Mouse (Mus musculus) megakaryocyte-erythroid progenitor cell, adult 5 weeks (primary cell): ENCODE measurements around the gene Aip. TPM values are rescaled to one million over a fixed set of nuclear protein-coding genes. Genes with fewer than 3 reads are reported as not detected.

Experiments used
- polyA plus RNA-seq: library from polyadenylated mRNA; stranded (reverse); fragments of >175 nt; gene quantifications from 2 replicates; pipeline ENCODE4 v1.2.3, GENCODE M21; 2012

The Aip gene
- 114 and 132 TPM in 2 replicates for polyA plus RNA-seq

GRCm38 (mm10) chr19:4125741-4126696 lies at the start of gene Aip:
TSS of gene Aip (minus strand) at chr19:4125858.

GRCm38 (mm10) chr19:4162646-4163542 lies 37.2 kb upstream of the Aip start, which contains the start of gene Rps6kb2:
TSS of gene Rps6kb2 (minus strand) at chr19:4163354.

GRCm38 (mm10) chr19:4153232-4153654 lies 27.6 kb upstream of the Aip start, which contains the start of gene Ptprcap:
TSS of gene Ptprcap (plus strand) at chr19:4153604.

DNA sequence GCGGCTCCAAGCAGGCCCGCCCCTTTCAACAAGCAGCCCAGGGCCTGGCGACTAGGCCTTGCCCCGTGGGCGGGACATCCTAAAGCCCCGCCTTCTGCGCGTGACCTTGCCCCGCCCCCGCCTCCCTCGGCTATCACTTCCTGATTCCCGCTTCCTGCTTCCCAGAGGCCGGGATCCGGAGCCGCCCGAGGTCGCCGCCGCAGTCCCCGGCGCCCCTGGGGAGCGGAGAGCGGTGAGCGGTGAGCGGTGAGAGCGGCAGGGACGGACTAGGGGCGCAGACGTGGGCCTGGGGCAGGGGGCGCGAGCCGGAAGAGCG lies 22.8 kb upstream of the Aip start, which contains the start of gene Coro1b:
Gene Coro1b, plus strand, starts transcription at position 129 of the 316 bp plus-strand sequence.

DNA sequence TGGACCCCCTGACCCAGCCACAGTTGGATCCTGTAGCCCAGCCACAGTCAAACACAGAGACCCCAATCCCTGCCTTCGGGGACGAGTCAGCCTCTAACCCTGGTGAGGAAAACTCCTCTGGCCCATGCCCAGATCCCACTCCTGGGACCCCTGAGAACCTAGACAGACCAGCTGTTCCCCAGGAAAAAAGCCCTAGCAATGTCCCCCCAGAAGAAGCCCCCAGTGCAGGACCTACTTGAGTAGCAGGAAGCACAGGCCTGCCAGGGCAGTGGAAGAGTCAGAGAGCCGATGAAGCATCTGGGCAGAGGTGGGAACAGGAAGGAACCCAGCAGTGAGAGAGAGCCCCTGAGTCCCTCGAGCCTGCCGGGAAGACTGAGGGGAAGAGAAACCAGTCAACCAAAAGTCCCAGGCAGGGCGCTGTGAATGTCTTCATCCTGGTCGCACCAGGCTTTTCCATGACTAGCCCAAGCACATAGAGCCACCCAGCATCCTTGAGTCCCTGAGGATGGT lies 18.2 kb upstream of the Aip start, which contains the start of gene Cabp4:
Gene Cabp4, minus strand, starts transcription at position 275 of the 510 bp plus-strand sequence.

GRCm38 (mm10) chr19:4139446-4139845 lies 13.8 kb upstream of the Aip start, which contains the start of gene Gpr152:
TSS of gene Gpr152 (plus strand) at chr19:4139787.

GRCm38 (mm10) chr19:4099837-4100717 lies 25.6 kb downstream of the Aip start, which contains the start of gene Pitpnm1:
TSS of gene Pitpnm1 (plus strand) at chr19:4099998.

DNA sequence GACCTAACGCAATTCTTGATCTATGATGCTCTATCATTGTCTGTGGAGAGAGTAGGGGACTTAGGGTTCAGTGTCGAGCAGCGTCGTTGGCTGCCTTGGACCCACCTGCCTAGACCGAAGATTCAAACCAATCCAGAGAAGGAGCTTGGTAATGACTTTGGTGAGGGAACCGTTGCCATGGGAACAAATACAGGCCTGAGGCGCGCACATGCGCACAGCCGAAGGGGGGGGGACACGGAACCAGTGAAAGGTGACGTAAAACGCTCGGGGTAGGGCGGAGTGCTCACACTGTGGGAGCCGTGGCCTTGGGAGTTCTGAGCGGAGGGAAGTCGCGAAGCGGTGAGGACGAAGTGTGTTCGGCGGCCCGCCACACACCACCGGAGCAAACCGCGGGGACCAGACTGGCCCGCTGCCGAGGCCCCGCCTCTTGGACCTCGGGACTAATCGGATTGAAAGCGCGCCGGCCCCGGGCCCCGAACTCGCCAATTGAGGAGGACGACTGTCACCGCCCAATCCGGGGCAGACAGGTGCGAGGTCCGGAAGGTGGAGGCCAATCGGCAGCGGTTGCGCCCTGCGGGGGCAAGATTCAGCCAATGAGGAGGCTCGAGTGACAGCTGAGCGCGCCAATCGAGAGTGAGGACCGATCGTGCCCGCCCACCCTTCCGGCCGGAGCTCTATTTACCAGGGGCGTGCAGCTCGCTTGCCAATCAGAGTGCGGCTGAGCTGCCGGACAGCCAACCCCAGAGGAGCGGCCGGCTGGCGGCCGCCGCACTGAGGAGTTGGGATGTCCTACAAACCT lies 28.8 kb downstream of the Aip start, which contains the start of gene Cdk2ap2:
Gene Cdk2ap2, plus strand, starts transcription at position 541 of the 799 bp plus-strand sequence.

GRCm38 (mm10) chr19:4081394-4081793 lies 44.3 kb downstream of the Aip start, which contains the start of gene Cabp2:
TSS of gene Cabp2 (plus strand) at chr19:4081578.

Other genes starting within 250 kb of the Aip start
- 247 and 284 TPM in 2 replicates for gene Tcirg1, start 218.7 kb downstream of the Aip start, polyA plus RNA-seq
- 133 and 144 TPM in 2 replicates for gene Ndufs8, start 213.1 kb downstream of the Aip start, polyA plus RNA-seq
- 5.0 and 8.2 TPM in 2 replicates for gene Aldh3b1, start 196.1 kb downstream of the Aip start, polyA plus RNA-seq
- 182 and 302 TPM in 2 replicates for gene Unc93b1, start 190.7 kb downstream of the Aip start, polyA plus RNA-seq
- 0.06 and 0.10 TPM in 2 replicates for gene Aldh3b3, start 167.2 kb downstream of the Aip start, polyA plus RNA-seq
- 0.24 TPM in 1 of 2 replicates, not detected in the other for gene Aldh3b2, start 153.5 kb downstream of the Aip start, polyA plus RNA-seq
- 7.7 and 8.3 TPM in 2 replicates for gene Acy3, start 139.3 kb downstream of the Aip start, polyA plus RNA-seq
- not detected in 2 replicates for gene Tbx10, start 133.1 kb downstream of the Aip start, polyA plus RNA-seq
- 14.7 and 18.3 TPM in 2 replicates for gene Nudt8, start 125.3 kb downstream of the Aip start, polyA plus RNA-seq
- gene Gm49405, start 125.2 kb downstream of the Aip start, polyA plus RNA-seq = 4.1 and 6.3 TPM in 2 replicates
- gene Doc2g, start 122.5 kb downstream of the Aip start, polyA plus RNA-seq = 10.4 and 16.4 TPM in 2 replicates
- gene Ndufv1, start 113.1 kb downstream of the Aip start, polyA plus RNA-seq = 247 and 250 TPM in 2 replicates
- 122 and 136 TPM in 2 replicates for gene Gstp1, start 87.9 kb downstream of the Aip start, polyA plus RNA-seq
- gene Gstp2, start 79.8 kb downstream of the Aip start, polyA plus RNA-seq = 1.7 TPM in 1 of 2 replicates, not detected in the other
- gene Gstp3, start 66.3 kb downstream of the Aip start, polyA plus RNA-seq = 0.79 and 1.2 TPM in 2 replicates
- gene Cabp2, start 44.3 kb downstream of the Aip start, polyA plus RNA-seq = not detected in 2 replicates
- gene Cdk2ap2, start 28.7 kb downstream of the Aip start, polyA plus RNA-seq = 126 and 175 TPM in 2 replicates
- gene Pitpnm1, start 25.9 kb downstream of the Aip start, polyA plus RNA-seq = 67.2 and 92.9 TPM in 2 replicates
- 0.03 TPM in 1 of 2 replicates, not detected in the other for gene Gpr152, start 13.9 kb upstream of the Aip start, polyA plus RNA-seq
- 0.14 and 0.15 TPM in 2 replicates for gene Cabp4, start 18.2 kb upstream of the Aip start, polyA plus RNA-seq
- gene Coro1b, start 22.8 kb upstream of the Aip start, polyA plus RNA-seq = 166 and 202 TPM in 2 replicates
- 508 and 717 TPM in 2 replicates for gene Ptprcap, start 27.7 kb upstream of the Aip start, polyA plus RNA-seq
- gene Rps6kb2, start 37.5 kb upstream of the Aip start, polyA plus RNA-seq = 88.1 and 93.8 TPM in 2 replicates
- 5.7 and 6.3 TPM in 2 replicates for gene Carns1, start 49.6 kb upstream of the Aip start, polyA plus RNA-seq
- gene Tbc1d10c, start 65.4 kb upstream of the Aip start, polyA plus RNA-seq = 58.6 and 71.5 TPM in 2 replicates
- 614 and 638 TPM in 2 replicates for gene Ppp1ca, start 66.2 kb upstream of the Aip start, polyA plus RNA-seq
- 27.8 and 31.6 TPM in 2 replicates for gene Rad9a, start 75.8 kb upstream of the Aip start, polyA plus RNA-seq
- gene Clcf1, start 88.4 kb upstream of the Aip start, polyA plus RNA-seq = 12.5 and 17.5 TPM in 2 replicates
- gene AC109138.7, start 88.5 kb upstream of the Aip start, polyA plus RNA-seq = 33.8 and 36.5 TPM in 2 replicates
- 38.1 and 42.7 TPM in 2 replicates for gene Pold4, start 106.0 kb upstream of the Aip start, polyA plus RNA-seq
- gene Ssh3, start 143.3 kb upstream of the Aip start, polyA plus RNA-seq = 30.3 and 41.9 TPM in 2 replicates
- gene Ankrd13d, start 157.3 kb upstream of the Aip start, polyA plus RNA-seq = 10.8 and 11.6 TPM in 2 replicates
- 941 and 1,009 TPM in 2 replicates for gene Grk2, start 180.4 kb upstream of the Aip start, polyA plus RNA-seq